Mouse (Mus musculus) midbrain, embryonic 12.5 days (tissue): Measurements from ENCODE around the gene Pde11a. TPM values are rescaled to one million over a fixed set of nuclear protein-coding genes. Genes with fewer than 3 reads are reported as not detected.

ENCODE experiments used
- ATAC-seq: fragments of 200-750 bp; cut with Nextera tagmentation; 2 replicates; pipeline ENCODE4 v1.8.0; 2017; ENCODE audit warnings: low read depth, moderate TSS enrichment, moderate library complexity; ENCODE audit not compliant: low FRiP score
- H3K27ac ChIP-seq: fragments of 300-500 bp; sonication (generic); replicated peaks from 2 replicates; pipeline ENCODE4 v1.5.1; 2016; ENCODE audit warnings: mild to moderate bottlenecking
- H3K27me3 ChIP-seq: fragments of 300-500 bp; sonication (generic); 2 replicates; pipeline ENCODE4 v1.6.1; 2016; ENCODE audit warnings: mild to moderate bottlenecking
- H3K36me3 ChIP-seq: fragments of 300-500 bp; sonication (generic); 2 replicates; pipeline ENCODE4 v1.6.1; 2016
- H3K4me1 ChIP-seq: fragments of 300-500 bp; sonication (generic); 2 replicates; pipeline ENCODE4 v1.6.1; 2016
- H3K4me2 ChIP-seq: fragments of 300-500 bp; sonication (generic); replicated peaks from 2 replicates; pipeline ENCODE4 v1.6.1; 2016; ENCODE audit warnings: mild to moderate bottlenecking, moderate library complexity
- H3K4me3 ChIP-seq: fragments of 300-500 bp; sonication (generic); 2 replicates; pipeline ENCODE4 v1.5.1; 2016; ENCODE audit warnings: mild to moderate bottlenecking
- H3K9ac ChIP-seq: fragments of 300-500 bp; sonication (generic); replicated peaks from 2 replicates; pipeline ENCODE4 v1.6.1; 2016; ENCODE audit warnings: mild to moderate bottlenecking, moderate library complexity
- H3K9me3 ChIP-seq: fragments of 300-500 bp; sonication (generic); 2 replicates; pipeline ENCODE4 v1.6.1; 2016; ENCODE audit warnings: mild to moderate bottlenecking
- WGBS: fragments of 180-500 bp; shearing (Covaris S2); methylation state at CpG from one replicate; pipeline ENCODE4 v1.1.7; 2016; 5-methylcytosine and 5-hydroxymethylcytosine counted together
- polyA plus RNA-seq: library from polyadenylated mRNA; unstranded; fragments of >200 nt; fragmentation: Nextera tagmentation; extraction: Ambion mirVana; gene quantifications from 2 replicates; pipeline ENCODE4 v1.2.1, GENCODE M21; 2016

Pde11a gene
- polyA plus RNA-seq, 1 experiment from 2014 or later = 0.20 TPM

DNA sequence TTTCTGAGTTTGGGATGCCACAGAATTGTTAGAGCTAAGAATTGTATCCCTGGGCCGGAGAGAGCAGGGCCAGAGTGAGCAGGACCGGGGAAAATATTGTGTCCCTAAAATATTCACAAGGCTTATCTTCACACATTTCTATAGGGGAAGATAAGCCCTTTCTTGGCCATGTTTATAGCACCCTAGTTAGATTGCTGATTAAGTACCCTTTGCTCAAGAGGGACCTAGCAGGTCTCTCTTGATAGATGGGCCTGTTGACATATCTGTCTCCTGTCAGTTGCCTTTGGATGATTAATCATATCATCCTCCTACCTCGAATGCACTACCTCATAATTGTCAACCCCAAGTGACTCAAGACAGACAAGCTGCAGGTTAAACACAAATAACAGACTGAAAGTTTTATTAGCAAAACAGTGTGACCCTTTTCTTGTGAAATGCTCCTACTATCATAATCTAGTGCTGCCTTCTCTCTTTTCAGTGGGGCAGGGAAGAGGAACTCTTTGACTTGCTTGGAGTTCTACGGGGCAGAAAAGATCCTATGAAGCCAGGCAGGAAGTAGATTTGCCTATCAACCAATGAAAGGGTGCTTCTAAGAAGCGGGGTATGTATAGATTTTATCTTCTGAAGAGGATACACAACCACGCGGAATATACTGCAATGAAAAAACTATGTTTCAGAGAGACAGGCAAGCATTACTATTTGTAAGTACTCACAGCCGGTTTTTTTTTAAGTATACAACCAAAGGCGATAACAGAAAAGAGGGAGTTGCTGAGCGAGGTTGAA is 100.7 kb downstream of the Pde11a start:
- no peak overlapping the region for H3K4me3 ChIP-seq
- 90% methylated on average over 10 of the region's 10 CpGs for WGBS
- H3K27me3 ChIP-seq = no peaks in the 10 kb centered on the region
- no peak overlapping the region for H3K4me2 ChIP-seq
- no peak overlapping the region for H3K27ac ChIP-seq
- H3K9me3 ChIP-seq = no peaks in the 10 kb centered on the region
- ATAC-seq = no peak
- H3K9ac ChIP-seq = no peak overlapping the region
- H3K4me1 ChIP-seq = no peaks in the 10 kb centered on the region
- no peaks in the 10 kb centered on the region for H3K36me3 ChIP-seq

DNA sequence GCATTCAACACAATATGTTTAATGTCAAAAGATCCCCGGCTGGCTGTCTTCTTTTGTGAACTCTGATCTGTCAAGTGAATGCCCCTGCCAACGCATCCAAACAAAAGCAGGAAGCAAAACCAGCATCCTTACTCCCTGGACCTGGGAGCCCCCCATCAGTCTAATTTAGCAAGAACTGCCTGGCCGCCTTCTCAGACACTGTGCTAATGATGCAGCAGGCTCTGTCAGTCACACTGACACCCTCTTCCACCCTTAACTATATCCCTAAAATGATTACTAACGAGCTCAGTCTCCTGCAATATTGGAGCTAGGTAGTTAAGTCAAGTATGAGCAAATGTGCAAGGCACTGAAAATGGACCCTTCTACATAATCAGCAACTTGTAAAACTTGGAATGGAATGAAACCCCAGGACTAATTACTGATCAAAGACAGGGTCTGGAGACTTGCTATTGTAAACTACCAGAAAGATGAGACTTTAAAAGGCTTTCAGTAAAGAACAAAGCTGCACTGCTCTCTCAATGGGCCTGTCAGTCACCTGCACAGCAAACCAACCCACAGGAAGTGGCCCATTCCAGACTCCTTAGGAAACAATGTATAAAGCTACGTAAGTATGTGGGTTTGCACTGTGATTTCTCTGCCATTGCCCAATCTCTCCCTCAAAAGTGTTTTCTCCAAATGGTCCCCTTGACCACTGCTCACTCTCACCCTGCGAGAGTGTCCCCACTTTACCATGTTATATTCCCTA is 118.0 kb downstream of the Pde11a start:
- H3K36me3 ChIP-seq = no peaks in the 10 kb centered on the region
- no peaks in the 10 kb centered on the region for H3K9me3 ChIP-seq
- whole genome bisulfite sequencing = 46% methylated on average over 6 of the region's 6 CpGs
- H3K9ac ChIP-seq = no peak overlapping the region
- ATAC-seq = no peak
- H3K4me3 ChIP-seq = no peak overlapping the region
- H3K27ac ChIP-seq = no peak overlapping the region
- no peak overlapping the region for H3K4me2 ChIP-seq
- peaks cover 8% of the 10 kb centered on the region; the same call in 1 of the 2 replicates for H3K4me1 ChIP-seq
- no peaks in the 10 kb centered on the region for H3K27me3 ChIP-seq

DNA sequence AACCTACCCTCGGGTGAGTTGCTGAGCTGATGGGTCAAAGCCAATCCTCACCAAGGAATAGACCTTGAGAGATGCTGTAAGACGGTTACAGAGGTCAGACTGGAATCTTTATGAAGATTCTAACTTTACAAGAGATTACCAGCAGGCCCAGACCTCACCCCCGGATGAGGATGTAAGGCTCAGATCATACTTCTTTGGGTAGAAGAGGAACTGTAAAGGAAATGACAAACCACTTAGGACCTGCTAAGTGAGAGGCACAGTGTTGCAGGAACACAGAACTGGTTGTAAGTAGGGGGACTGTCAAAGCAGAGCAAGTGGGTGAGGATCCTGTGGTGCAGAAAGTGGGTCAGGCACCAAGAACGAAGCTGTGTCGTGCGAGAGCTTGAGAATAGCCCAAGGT is 119.0 kb downstream of the Pde11a start:
- WGBS = 89% methylated on average over 6 of the region's 6 CpGs
- Histone ChIP-seq H3K36me3 (no peaks in the 10 kb centered on the region), H3K4me2 (no peak overlapping the region), H3K4me1 (peaks cover 8% of the 10 kb centered on the region; the same call in 1 of the 2 replicates), H3K27ac (no peak overlapping the region), H3K27me3 (no peaks in the 10 kb centered on the region), H3K9me3 (no peaks in the 10 kb centered on the region), H3K9ac (no peak overlapping the region), H3K4me3 (no peak overlapping the region)
- ATAC-seq = no peak

DNA sequence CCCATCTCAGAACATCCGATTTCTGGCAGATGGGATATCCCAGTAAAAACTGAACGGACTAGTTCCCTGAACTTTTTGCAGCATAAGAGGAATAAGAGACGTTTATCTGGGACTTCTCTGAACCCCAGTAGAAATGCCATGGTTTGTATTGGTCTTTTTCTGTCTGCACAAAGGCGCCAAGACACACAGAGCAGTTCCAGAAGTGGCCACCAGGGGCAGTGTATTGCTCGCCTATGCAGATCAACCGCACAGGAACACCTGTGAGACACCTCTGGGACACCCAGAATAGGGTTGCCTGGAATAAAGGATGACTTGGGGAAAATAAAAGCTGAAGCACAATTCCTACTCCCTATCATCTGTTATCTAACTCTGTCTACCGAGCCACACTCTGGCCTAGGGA is 122.4 kb downstream of the Pde11a start:
- peaks cover 8% of the 10 kb centered on the region; the same call in 1 of the 2 replicates for H3K4me1 ChIP-seq
- H3K4me3 ChIP-seq = no peak overlapping the region
- H3K36me3 ChIP-seq = no peaks in the 10 kb centered on the region
- H3K9me3 ChIP-seq = no peaks in the 10 kb centered on the region
- no peak overlapping the region for H3K9ac ChIP-seq
- H3K27me3 ChIP-seq = no peaks in the 10 kb centered on the region
- ATAC-seq = no peak
- no peak overlapping the region for H3K27ac ChIP-seq
- 60% methylated on average over 7 of the region's 7 CpGs for WGBS
- H3K4me2 ChIP-seq = no peak overlapping the region

DNA sequence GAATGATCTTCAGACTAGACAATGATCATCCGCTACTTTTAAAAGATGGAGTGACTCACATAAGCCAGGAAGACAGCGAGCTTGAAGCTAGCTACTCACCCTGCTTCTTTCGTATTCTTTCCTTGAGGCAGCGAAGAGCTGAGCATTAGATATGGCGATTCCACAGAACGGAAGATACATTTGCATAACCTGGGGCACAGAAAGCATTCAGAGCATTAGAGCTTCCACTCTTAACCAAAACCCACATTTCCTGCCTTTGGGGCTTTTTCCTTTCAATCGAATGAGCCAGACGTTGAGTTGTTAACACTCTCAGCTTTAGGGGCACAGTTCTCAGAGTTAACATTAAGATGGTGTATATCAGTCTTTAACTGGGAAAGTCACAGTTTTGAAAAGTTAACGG is 123.4 kb downstream of the Pde11a start:
- no peak for ATAC-seq
- 91% methylated on average over 9 of the region's 9 CpGs for WGBS
- H3K27me3 ChIP-seq = no peaks in the 10 kb centered on the region

GRCm38 (mm10) chr2:76185126-76185525 is 153.4 kb downstream of the Pde11a start:
- Histone ChIP-seq H3K27me3 (no peaks in the 10 kb centered on the region), H3K27ac (no peak overlapping the region), H3K9me3 (no peaks in the 10 kb centered on the region), H3K4me2 (no peak overlapping the region), H3K4me1 (no peaks in the 10 kb centered on the region), H3K36me3 (no peaks in the 10 kb centered on the region), H3K4me3 (no peak overlapping the region), H3K9ac (no peak overlapping the region)
- no peak for ATAC-seq
- 52% methylated on average over 1 of the region's 1 CpGs for WGBS

More for the DNA sequence above, 123.4 kb downstream of the Pde11a start:
- Histone ChIP-seq H3K36me3 (no peaks in the 10 kb centered on the region), H3K9ac (no peak overlapping the region), H3K4me1 (peaks cover 1% of the 10 kb centered on the region; the same call in 1 of the 2 replicates), H3K4me3 (no peak overlapping the region), H3K27ac (no peak overlapping the region), H3K9me3 (no peaks in the 10 kb centered on the region), H3K4me2 (no peak overlapping the region)

DNA sequence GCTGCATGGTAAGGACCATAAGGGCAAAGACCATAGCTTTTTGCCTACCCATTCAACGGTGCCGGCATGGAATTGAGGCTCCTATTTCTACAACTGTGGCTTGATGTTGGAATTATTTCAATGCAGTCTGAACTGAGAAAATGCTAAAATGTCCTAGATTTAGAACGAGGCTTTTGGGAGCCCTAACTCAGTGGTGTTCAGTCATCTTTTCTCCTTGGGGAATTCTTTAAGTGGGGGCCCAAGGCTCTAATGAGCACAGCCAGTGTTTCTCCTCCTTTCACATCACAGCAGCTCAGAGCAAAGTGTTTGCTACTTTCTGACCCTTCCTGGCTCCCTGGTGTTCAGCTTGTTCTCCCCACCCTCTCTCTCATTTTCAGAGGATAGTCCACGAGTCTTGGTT is 175.8 kb downstream of the Pde11a start:
- Histone ChIP-seq H3K4me3 (no peak overlapping the region), H3K9me3 (no peaks in the 10 kb centered on the region), H3K27me3 (no peaks in the 10 kb centered on the region), H3K36me3 (no peaks in the 10 kb centered on the region), H3K9ac (no peak overlapping the region), H3K4me1 (no peaks in the 10 kb centered on the region), H3K27ac (no peak overlapping the region), H3K4me2 (no peak overlapping the region)
- WGBS = 85% methylated on average over 4 of the region's 4 CpGs
- no peak for ATAC-seq

GRCm38 (mm10) chr2:76158973-76159372 is 179.6 kb downstream of the Pde11a start:
- WGBS = 68% methylated on average over 2 of the region's 2 CpGs
- ATAC-seq = no peak

GRCm38 (mm10) chr2:76141136-76141535 is 197.4 kb downstream of the Pde11a start:
- no peak overlapping the region for H3K27ac ChIP-seq
- no peak overlapping the region for H3K9ac ChIP-seq
- WGBS = 34% methylated on average over 10 of the region's 10 CpGs
- H3K4me2 ChIP-seq = no peak overlapping the region
- no peaks in the 10 kb centered on the region for H3K9me3 ChIP-seq
- H3K4me1 ChIP-seq = no peaks in the 10 kb centered on the region
- H3K4me3 ChIP-seq = no peak overlapping the region
- no peaks in the 10 kb centered on the region for H3K27me3 ChIP-seq
- ATAC-seq = no peak
- no peaks in the 10 kb centered on the region for H3K36me3 ChIP-seq

More at GRCm38 (mm10) chr2:76158973-76159372, 179.6 kb downstream of the Pde11a start:
- no peaks in the 10 kb centered on the region for H3K4me1 ChIP-seq
- H3K4me2 ChIP-seq = no peak overlapping the region
- H3K9ac ChIP-seq = no peak overlapping the region
- H3K27me3 ChIP-seq = no peaks in the 10 kb centered on the region
- no peaks in the 10 kb centered on the region for H3K9me3 ChIP-seq
- no peaks in the 10 kb centered on the region for H3K36me3 ChIP-seq
- no peak overlapping the region for H3K27ac ChIP-seq
- H3K4me3 ChIP-seq = no peak overlapping the region

- 74% methylated on average over 3 of the region's 3 CpGs for WGBS
- no peaks in the 10 kb centered on the region for H3K27me3 ChIP-seq
- no peak for ATAC-seq
- H3K4me3 ChIP-seq = no peak overlapping the region
- no peak overlapping the region for H3K9ac ChIP-seq
- H3K9me3 ChIP-seq = no peaks in the 10 kb centered on the region
- peaks cover 6% of the 10 kb centered on the region; the same call in 1 of the 2 replicates for H3K4me1 ChIP-seq
- no peak overlapping the region for H3K4me2 ChIP-seq
- H3K27ac ChIP-seq = no peak overlapping the region
- no peaks in the 10 kb centered on the region for H3K36me3 ChIP-seq
Measured at GRCm38 (mm10) chr2:76132983-76133382, 205.6 kb downstream of the Pde11a start.

GRCm38 (mm10) chr2:76129933-76130627 is 208.5 kb downstream of the Pde11a start:
- no peaks in the 10 kb centered on the region for H3K27me3 ChIP-seq
- 56% methylated on average over 12 of the region's 12 CpGs for WGBS
- no peak overlapping the region for H3K4me3 ChIP-seq
- no peaks in the 10 kb centered on the region for H3K9me3 ChIP-seq
- no peak overlapping the region for H3K4me2 ChIP-seq
- H3K4me1 ChIP-seq = peaks cover 6% of the 10 kb centered on the region; the same call in 1 of the 2 replicates
- H3K27ac ChIP-seq = no peak overlapping the region
- H3K9ac ChIP-seq = no peak overlapping the region
- no peaks in the 10 kb centered on the region for H3K36me3 ChIP-seq
- ATAC-seq = no peak

- no peaks in the 10 kb centered on the region for H3K36me3 ChIP-seq
- WGBS = 72% methylated on average over 8 of the region's 8 CpGs
- peaks cover 6% of the 10 kb centered on the region; the same call in 1 of the 2 replicates for H3K4me1 ChIP-seq
- H3K4me2 ChIP-seq = no peak overlapping the region
- no peaks in the 10 kb centered on the region for H3K27me3 ChIP-seq
- H3K9ac ChIP-seq = no peak overlapping the region
- ATAC-seq = no peak
- no peaks in the 10 kb centered on the region for H3K9me3 ChIP-seq
- H3K4me3 ChIP-seq = no peak overlapping the region
- no peak overlapping the region for H3K27ac ChIP-seq
Measured at GRCm38 (mm10) chr2:76129058-76129437, 209.5 kb downstream of the Pde11a start.
